Comparison of ENCODE assay signal across 17 mouse cellular contexts in the genomic region with DNA sequence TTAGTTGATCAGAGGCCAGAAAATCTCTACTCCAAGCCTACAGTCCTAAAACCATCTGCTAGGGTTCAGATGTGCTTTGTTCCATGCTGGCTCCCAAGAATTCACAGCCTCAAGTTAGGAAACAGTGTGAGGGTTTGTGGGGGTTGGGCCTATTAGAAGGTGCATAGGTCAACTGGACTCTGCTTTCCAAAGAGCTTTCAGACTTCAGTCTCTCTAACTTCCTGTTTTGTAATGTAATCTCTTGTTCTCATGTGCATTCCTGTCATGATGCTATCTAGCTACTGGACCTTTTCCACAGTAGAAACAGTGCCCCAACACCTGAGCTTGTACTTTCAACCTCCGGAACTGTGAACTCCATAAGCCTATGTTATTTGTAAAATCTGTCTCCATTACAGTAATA.
A peak's percentile ranks its signal among the peaks of the same experiment; 100 is the strongest.
DNase-seq lines count a peak whose midpoint lies in the region; ATAC-seq lines count a peak whose summit lies in the region.
"Had no signal": no experiment of that assay in that cellular context is flagged by ENCODE, and none has a peak within 500 bp of the region (broad histone marks: within the 10 kb centered on the region; RNA-seq: fewer than 3 reads in every experiment).

No protein-coding gene starts in this region.

- H3K9ac ChIP-seq in kidney, embryonic 14.5 days (ENCODE audit: low read depth, low read length): no peak overlapping the region
- no peak overlapping the region for H3K9ac ChIP-seq in kidney, embryonic 16.5 days (replicated peaks; ENCODE audit: low read length)
- no peak overlapping the region for H3K9ac ChIP-seq in liver, embryonic 15.5 days
- H3K9ac ChIP-seq: heart, embryonic 13.5 days; lung, embryonic 15.5 days; midbrain, embryonic 15.5 days had no signal

- H3K4me2 ChIP-seq in kidney, embryonic 14.5 days (replicated peaks; ENCODE audit: low read depth, low read length): no peak overlapping the region
- no peak overlapping the region for H3K4me2 ChIP-seq in kidney, embryonic 16.5 days (replicated peaks; ENCODE audit: low read depth, low read length)
- H3K4me2 ChIP-seq in liver, embryonic 15.5 days: no peak overlapping the region
- H3K4me2 ChIP-seq: heart, embryonic 13.5 days; lung, embryonic 15.5 days; midbrain, embryonic 15.5 days had no signal

- intact Hi-C loops in left cerebral cortex, postnatal 14 days (cut with DNase I): no loop called here

- H3K4me1 ChIP-seq in kidney, embryonic 14.5 days (ENCODE audit: control insufficient read depth, insufficient read depth, low read length): no peaks in the 10 kb centered on the region
- H3K4me1 ChIP-seq in kidney, embryonic 16.5 days (ENCODE audit: insufficient read depth, low read length): peaks cover 5% of the 10 kb centered on the region; the same call in 1 of the 2 replicates
- H3K4me1 ChIP-seq in embryonic facial prominence, embryonic 10.5 days: peaks cover 21% of the 10 kb centered on the region
- H3K4me1 ChIP-seq in liver, embryonic 15.5 days (replicated peaks): 0 out of 2 replicates have a peak, but pooled peaks cover 3% of the 10 kb centered on the region
- H3K4me1 ChIP-seq: lung, embryonic 15.5 days; midbrain, embryonic 15.5 days had no signal

- no peaks in the 10 kb centered on the region for H3K27me3 ChIP-seq in kidney, embryonic 14.5 days (ENCODE audit: control insufficient read depth, insufficient read depth, low read length)
- H3K27me3 ChIP-seq in kidney, embryonic 16.5 days (ENCODE audit: insufficient read depth, low read length): no peaks in the 10 kb centered on the region
- H3K27me3 ChIP-seq in embryonic facial prominence, embryonic 10.5 days (replicated peaks; ENCODE audit: low read depth, poor library complexity, severe bottlenecking): no peaks in the 10 kb centered on the region
- no peaks in the 10 kb centered on the region for H3K27me3 ChIP-seq in liver, embryonic 15.5 days
- H3K27me3 ChIP-seq: heart, embryonic 13.5 days; lung, embryonic 15.5 days; midbrain, embryonic 15.5 days had no signal

- no peak overlapping the region for H3K27ac ChIP-seq in kidney, embryonic 14.5 days (ENCODE audit: low read depth, low read length)
- no peak overlapping the region for H3K27ac ChIP-seq in kidney, embryonic 16.5 days (ENCODE audit: low read length)
- H3K27ac ChIP-seq in embryonic facial prominence, embryonic 10.5 days (replicated peaks): peak overlapping the region; percentile 70
- H3K27ac ChIP-seq in liver, embryonic 15.5 days (replicated peaks): 0 out of 2 replicates have a peak overlapping the region, but pooled peaks have one; percentile 29
- H3K27ac ChIP-seq: heart, embryonic 13.5 days; layer of hippocampus, adult 2 months; lung, embryonic 15.5 days; macrophage; midbrain, embryonic 15.5 days had no signal

- peak; percentile 32; the same call in 1 of the 2 replicates for ATAC-seq in kidney, embryonic 14.5 days (ENCODE audit: low FRiP score, low TSS enrichment)
- no peak; the same call in 1 of the 2 replicates for ATAC-seq in kidney, embryonic 16.5 days (ENCODE audit: low FRiP score, low TSS enrichment)
- peak; percentile 80 for ATAC-seq in liver, embryonic 15.5 days (ENCODE audit: insufficient read depth)
- ATAC-seq in monocyte, adult 5-6 weeks (replicated peaks; ENCODE audit: insufficient number of reproducible peaks, low FRiP score, low TSS enrichment, poor library complexity, severe bottlenecking): no peak
- ATAC-seq: forebrain, embryonic 14.5 days; midbrain, embryonic 15.5 days had no signal

- no peak overlapping the region for H3K4me3 ChIP-seq in kidney, embryonic 14.5 days (ENCODE audit: low read length)
- H3K4me3 ChIP-seq in kidney, embryonic 16.5 days (ENCODE audit: low read length): no peak overlapping the region
- H3K4me3 ChIP-seq in embryonic facial prominence, embryonic 10.5 days: no peak overlapping the region
- H3K4me3 ChIP-seq in liver, embryonic 15.5 days (replicated peaks): no peak overlapping the region
- H3K4me3 ChIP-seq: heart, embryonic 13.5 days; layer of hippocampus, adult 2 months; lung, embryonic 15.5 days; midbrain, embryonic 15.5 days had no signal

- DNase-seq in adipocyte (ENCODE audit: low spot score): peak; percentile 65
- DNase-seq in embryonic facial prominence, embryonic 10.5 days (ENCODE audit: low spot score): peak; percentile 43
- no peak for DNase-seq in cerebellum, adult 9-11 months
- DNase-seq in left cerebral cortex, postnatal 14 days (ENCODE audit: low spot score in 2 of 2): no peak
- DNase-seq: cerebellum, adult 8-10 months; heart, postnatal 36 days; right cerebral cortex, postnatal 25 days had no signal

- H3K36me3 ChIP-seq in kidney, embryonic 14.5 days (ENCODE audit: control insufficient read depth, insufficient read depth, low read length): no peaks in the 10 kb centered on the region
- H3K36me3 ChIP-seq in kidney, embryonic 16.5 days (ENCODE audit: insufficient read depth, low read length): no peaks in the 10 kb centered on the region
- peaks cover 30% of the 10 kb centered on the region for H3K36me3 ChIP-seq in embryonic facial prominence, embryonic 10.5 days (replicated peaks)
- H3K36me3 ChIP-seq in liver, embryonic 15.5 days (replicated peaks): no peaks in the 10 kb centered on the region
- H3K36me3 ChIP-seq: lung, embryonic 15.5 days; midbrain, embryonic 15.5 days had no signal

- 46% methylated on average over 1 of the region's 1 CpGs for WGBS in kidney, embryonic 14.5 days
- 44% methylated on average over 1 of the region's 1 CpGs for WGBS in kidney, embryonic 16.5 days
- 39% methylated on average over 1 of the region's 1 CpGs for WGBS in embryonic facial prominence, embryonic 10.5 days
- 35% methylated on average over 1 of the region's 1 CpGs for WGBS in liver, embryonic 15.5 days (ENCODE audit: insufficient replicate concordance)

- H3K9me3 ChIP-seq in kidney, embryonic 14.5 days (ENCODE audit: control insufficient read depth, low read length): no peaks in the 10 kb centered on the region
- no peaks in the 10 kb centered on the region for H3K9me3 ChIP-seq in kidney, embryonic 16.5 days (ENCODE audit: low read length)
- no peaks in the 10 kb centered on the region for H3K9me3 ChIP-seq in embryonic facial prominence, embryonic 10.5 days
- no peaks in the 10 kb centered on the region for H3K9me3 ChIP-seq in liver, embryonic 15.5 days (replicated peaks)
- H3K9me3 ChIP-seq: heart, embryonic 13.5 days; lung, embryonic 15.5 days; midbrain, embryonic 15.5 days had no signal

Comparison
In these comparisons a context has a peak if more than half of its experiments do, and no peak if none do; other contexts are left out.
1. ATAC-seq: peak in kidney, embryonic 14.5 days (single experiment) and liver, embryonic 15.5 days (single experiment); none in kidney, embryonic 16.5 days (single experiment) and monocyte, adult 5-6 weeks (single experiment).
2. H3K27ac ChIP-seq: peak in embryonic facial prominence, embryonic 10.5 days (single experiment) and liver, embryonic 15.5 days (single experiment); none in kidney, embryonic 14.5 days (single experiment) and kidney, embryonic 16.5 days (single experiment).
3. DNase-seq: peak in adipocyte (single experiment) and embryonic facial prominence, embryonic 10.5 days (single experiment); none in cerebellum, adult 9-11 months (single experiment) and left cerebral cortex, postnatal 14 days (0 of 2).